Mouse (Mus musculus) neural tube, embryonic 13.5 days (tissue): Measurements from ENCODE around the gene Ankrd17. TPM values are rescaled to one million over a fixed set of nuclear protein-coding genes. Genes with fewer than 3 reads are reported as not detected.
A peak's percentile ranks its signal among the peaks of the same experiment; 100 is the strongest.

ENCODE experiments used
- ATAC-seq: fragments of 200-750 bp; cut with Nextera tagmentation; 2 replicates; pipeline ENCODE4 v1.8.0; 2017; ENCODE audit warnings: low read depth, mild to moderate bottlenecking, moderate TSS enrichment, moderate library complexity
- H3K27ac ChIP-seq: fragments of 300-500 bp; sonication (generic); replicated peaks from 2 replicates; pipeline ENCODE4 v1.5.1; 2015; ENCODE audit warnings: moderate library complexity, mild to moderate bottlenecking, inconsistent platforms
- H3K27me3 ChIP-seq: fragments of 300-500 bp; sonication (generic); 2 replicates; pipeline ENCODE4 v1.6.1; 2015; ENCODE audit warnings: mild to moderate bottlenecking, inconsistent platforms
- H3K36me3 ChIP-seq: fragments of 300-500 bp; sonication (generic); 2 replicates; pipeline ENCODE4 v1.6.1; 2015; ENCODE audit warnings: mild to moderate bottlenecking, inconsistent platforms
- H3K4me1 ChIP-seq: fragments of 300-500 bp; sonication (generic); replicated peaks from 2 replicates; pipeline ENCODE4 v1.6.1; 2015; ENCODE audit warnings: inconsistent platforms
- H3K4me2 ChIP-seq: fragments of 300-500 bp; sonication (generic); 2 replicates; pipeline ENCODE4 v1.6.1; 2015; ENCODE audit warnings: inconsistent platforms, mild to moderate bottlenecking, moderate library complexity
- H3K4me3 ChIP-seq: fragments of 300-500 bp; sonication (generic); 2 replicates; pipeline ENCODE4 v1.5.1; 2015; ENCODE audit warnings: mild to moderate bottlenecking, inconsistent platforms
- H3K9ac ChIP-seq: fragments of 300-500 bp; sonication (generic); 2 replicates; pipeline ENCODE4 v1.6.1; 2015; ENCODE audit warnings: moderate library complexity, mild to moderate bottlenecking, inconsistent platforms
- H3K9me3 ChIP-seq: fragments of 300-500 bp; sonication (generic); 2 replicates; pipeline ENCODE4 v1.6.1; 2016; ENCODE audit warnings: inconsistent platforms
- WGBS: fragments of 180-500 bp; shearing (Covaris S2); methylation state at CpG from one replicate; pipeline ENCODE4 v1.1.7; 2015; 5-methylcytosine and 5-hydroxymethylcytosine counted together
- polyA plus RNA-seq: library from polyadenylated mRNA; unstranded; fragments of >200 nt; fragmentation: Nextera tagmentation; extraction: Ambion mirVana; gene quantifications from 2 replicates; pipeline ENCODE4 v1.2.1, GENCODE M21; 2015

The Ankrd17 gene
- polyA plus RNA-seq, 1 experiment from 2014 or later: 29.3 TPM

DNA sequence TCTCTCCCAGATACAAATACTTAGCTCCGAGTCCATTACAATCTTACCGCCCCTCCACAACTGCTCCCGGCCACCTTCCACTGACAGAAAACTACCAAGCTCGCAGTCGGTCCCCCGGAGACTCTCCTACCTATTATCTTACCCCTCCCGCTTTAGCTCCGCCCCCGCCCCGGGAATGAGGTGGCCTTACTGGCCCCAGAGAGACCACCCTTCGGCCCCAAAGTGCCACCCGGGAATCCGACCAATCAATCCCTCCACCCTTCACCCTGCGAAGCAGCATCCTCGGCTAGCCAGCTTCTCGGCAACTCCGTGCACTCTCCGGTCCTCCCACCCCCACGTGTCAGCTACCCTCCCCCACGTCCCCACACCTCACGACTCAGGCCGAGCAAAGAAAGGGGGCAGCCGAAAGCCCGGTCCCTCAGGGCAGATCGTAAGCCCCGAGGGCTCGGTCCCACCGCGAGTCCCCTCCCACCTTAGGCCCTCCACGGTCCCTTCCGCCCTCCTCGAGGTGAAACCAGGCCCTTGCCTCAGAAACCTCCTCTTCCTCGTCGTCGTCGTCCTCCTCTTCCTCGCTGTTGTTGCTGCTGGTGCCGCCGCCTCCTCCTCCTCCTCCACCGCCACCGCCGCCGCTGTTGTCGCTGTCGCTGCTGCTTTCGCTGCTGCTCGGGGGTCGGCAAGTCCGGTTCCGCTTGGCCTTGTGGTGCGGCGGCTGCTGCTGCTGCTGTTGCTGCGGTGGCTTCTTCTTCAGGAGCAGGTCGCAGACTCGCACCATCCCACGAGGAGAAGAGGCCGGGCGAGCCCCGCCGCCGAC lies 1.0 kb downstream of the Ankrd17 start:
- Histone ChIP-seq H3K27me3 (no peaks in the 10 kb centered on the region), H3K9ac (peak overlapping the region; percentile 97), H3K36me3 (no peaks in the 10 kb centered on the region), H3K4me1 (peaks cover 42% of the 10 kb centered on the region), H3K9me3 (no peaks in the 10 kb centered on the region), H3K4me2 (peak overlapping the region; percentile 84), H3K4me3 (peak overlapping the region; percentile 98), H3K27ac (peak overlapping the region; percentile 99)
- WGBS: under 1% methylated on average over 57 of the region's 61 CpGs
- peak; percentile 49 for ATAC-seq

DNA sequence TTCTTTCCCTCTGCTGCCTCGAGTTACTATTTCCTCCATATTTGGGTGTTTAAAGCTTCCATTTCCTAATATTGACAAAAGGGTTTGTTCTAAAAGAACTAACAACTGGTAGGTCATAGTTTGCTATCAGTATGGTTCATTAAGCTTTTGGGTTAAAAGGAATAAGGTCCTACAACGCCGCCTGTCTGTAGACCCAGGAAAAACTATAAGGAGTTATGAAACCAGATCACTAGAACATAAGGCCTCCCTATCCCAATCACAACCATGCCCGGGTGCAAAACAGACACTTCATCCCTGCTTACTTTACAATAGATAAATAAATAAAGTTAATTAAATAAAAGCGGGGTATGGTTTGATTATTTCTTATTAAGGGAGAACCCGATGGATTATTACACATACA lies 1.9 kb downstream of the Ankrd17 start:
- Histone ChIP-seq H3K4me2 (peak overlapping the region; percentile 84), H3K27ac (no peak overlapping the region), H3K36me3 (0 out of 2 replicates have a peak, but pooled peaks cover 4% of the 10 kb centered on the region), H3K4me1 (peaks cover 42% of the 10 kb centered on the region), H3K9me3 (no peaks in the 10 kb centered on the region), H3K4me3 (peak overlapping the region; percentile 98), H3K9ac (peak overlapping the region; percentile 97), H3K27me3 (no peaks in the 10 kb centered on the region)
- WGBS: 3% methylated on average over 6 of the region's 6 CpGs
- ATAC-seq: no peak

DNA sequence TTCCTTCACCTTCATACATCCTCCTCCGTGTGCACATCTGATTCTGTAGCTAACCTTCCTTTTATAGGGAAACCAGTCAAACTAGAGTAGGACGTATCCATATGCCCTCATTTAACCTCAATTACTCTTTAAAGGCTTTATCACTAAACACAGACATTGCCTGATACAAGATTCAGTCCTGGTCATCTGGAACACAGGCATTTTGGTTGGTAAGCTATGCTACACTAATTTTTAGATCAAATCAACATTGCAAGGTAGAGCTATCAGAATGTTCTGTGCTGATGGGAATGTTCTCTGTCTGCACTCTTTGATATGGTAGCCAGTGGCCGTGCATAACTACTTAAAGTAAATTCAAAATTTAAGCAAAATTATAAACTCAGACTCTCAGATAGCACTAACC lies 10.6 kb downstream of the Ankrd17 start:
- Histone ChIP-seq H3K27me3 (no peaks in the 10 kb centered on the region), H3K27ac (no peak overlapping the region), H3K4me1 (peaks cover 5% of the 10 kb centered on the region; the same call in 1 of the 2 replicates), H3K9me3 (no peaks in the 10 kb centered on the region), H3K4me3 (no peak overlapping the region), H3K4me2 (no peak overlapping the region), H3K9ac (no peak overlapping the region), H3K36me3 (0 out of 2 replicates have a peak, but pooled peaks cover 7% of the 10 kb centered on the region)
- 95% methylated on average over 3 of the region's 3 CpGs for WGBS
- ATAC-seq: no peak

DNA sequence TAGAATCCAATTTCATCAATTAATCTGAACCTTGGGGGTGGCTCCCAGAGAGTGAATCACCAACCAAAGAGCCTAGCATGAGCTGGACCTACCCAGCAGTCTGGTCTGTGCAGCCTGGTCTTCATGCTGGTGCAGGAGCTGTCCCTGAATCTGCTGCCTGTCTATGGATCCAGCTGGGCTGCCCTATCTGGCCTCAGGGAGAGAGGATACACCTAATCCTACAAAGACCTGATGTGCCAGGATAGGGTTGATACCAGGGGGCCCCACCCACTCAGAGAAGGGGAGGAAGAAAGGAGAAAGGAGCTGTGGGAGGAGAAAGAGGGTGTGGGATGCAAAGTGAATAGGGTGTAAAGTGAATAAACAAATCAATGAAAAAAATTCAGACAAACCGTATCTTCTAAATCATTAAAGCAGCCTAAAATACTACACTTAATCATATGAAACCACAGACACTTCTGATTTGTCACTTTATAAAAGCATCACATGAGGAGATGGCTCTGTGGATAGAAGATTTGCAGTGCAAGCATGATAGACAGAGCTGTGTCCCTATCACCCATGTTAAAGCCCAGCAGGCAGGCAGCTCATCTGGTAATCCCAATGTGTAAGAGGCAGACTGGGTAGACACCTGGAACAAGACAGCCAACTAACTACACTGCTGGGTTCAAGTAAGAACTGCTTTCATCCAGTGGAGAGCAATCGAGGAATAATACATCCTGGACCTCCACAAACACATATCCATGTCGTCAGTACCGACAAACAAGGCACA lies 12.6 kb downstream of the Ankrd17 start:
- Histone ChIP-seq H3K4me2 (no peak overlapping the region), H3K27ac (no peak overlapping the region), H3K9ac (no peak overlapping the region), H3K4me1 (peaks cover 5% of the 10 kb centered on the region; the same call in 1 of the 2 replicates), H3K27me3 (no peaks in the 10 kb centered on the region), H3K36me3 (0 out of 2 replicates have a peak, but pooled peaks cover 2% of the 10 kb centered on the region), H3K9me3 (no peaks in the 10 kb centered on the region), H3K4me3 (no peak overlapping the region)
- no peak for ATAC-seq
- 94% methylated on average over 4 of the region's 4 CpGs for WGBS

DNA sequence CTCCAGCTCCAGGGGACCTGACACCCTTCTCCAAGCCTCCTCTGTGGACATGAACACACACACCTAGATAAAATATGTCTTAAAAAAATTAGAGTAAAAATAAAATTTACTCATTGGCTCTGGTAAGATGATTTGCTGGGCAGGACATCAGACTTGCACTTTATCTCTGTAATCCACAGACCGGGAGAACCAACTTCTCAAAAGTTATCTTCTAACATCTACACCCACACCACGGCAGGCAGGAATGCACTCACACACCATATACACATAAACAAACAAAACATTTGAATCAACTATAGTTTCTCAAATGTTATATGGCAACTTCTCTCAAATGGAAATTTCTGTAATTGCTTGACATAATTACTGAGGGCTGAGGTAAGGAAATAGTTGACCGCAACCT lies 19.5 kb downstream of the Ankrd17 start:
- Histone ChIP-seq H3K27ac (no peak overlapping the region), H3K9me3 (no peaks in the 10 kb centered on the region), H3K4me1 (no peaks in the 10 kb centered on the region), H3K4me2 (no peak overlapping the region), H3K4me3 (no peak overlapping the region), H3K27me3 (no peaks in the 10 kb centered on the region), H3K36me3 (no peaks in the 10 kb centered on the region), H3K9ac (no peak overlapping the region)
- WGBS: 99% methylated on average over 3 of the region's 3 CpGs
- no peak for ATAC-seq

DNA sequence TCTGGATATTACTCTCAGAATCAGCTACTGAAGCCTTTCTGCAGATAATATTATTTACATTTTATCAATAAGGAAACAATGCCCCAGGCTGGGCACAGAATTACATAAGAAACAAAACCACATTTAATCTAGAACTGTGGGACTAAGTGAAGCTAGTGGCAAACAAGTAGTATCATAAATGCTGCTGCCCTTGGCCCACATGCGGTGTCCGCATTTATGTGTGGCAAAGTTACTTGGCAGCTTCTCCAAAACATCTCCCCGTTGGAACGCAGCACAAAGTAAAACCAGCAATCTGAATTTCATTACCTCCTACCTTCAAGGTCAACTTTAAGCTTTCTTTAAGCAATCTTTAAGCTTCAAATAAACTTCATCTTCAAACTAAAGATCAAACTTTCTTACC lies 25.5 kb downstream of the Ankrd17 start:
- Histone ChIP-seq H3K9me3 (no peaks in the 10 kb centered on the region), H3K4me1 (peaks cover 24% of the 10 kb centered on the region), H3K27me3 (no peaks in the 10 kb centered on the region), H3K4me3 (no peak overlapping the region), H3K27ac (no peak overlapping the region), H3K9ac (no peak overlapping the region), H3K36me3 (no peaks in the 10 kb centered on the region), H3K4me2 (no peak overlapping the region)
- WGBS: 73% methylated on average over 4 of the region's 4 CpGs
- no peak for ATAC-seq

DNA sequence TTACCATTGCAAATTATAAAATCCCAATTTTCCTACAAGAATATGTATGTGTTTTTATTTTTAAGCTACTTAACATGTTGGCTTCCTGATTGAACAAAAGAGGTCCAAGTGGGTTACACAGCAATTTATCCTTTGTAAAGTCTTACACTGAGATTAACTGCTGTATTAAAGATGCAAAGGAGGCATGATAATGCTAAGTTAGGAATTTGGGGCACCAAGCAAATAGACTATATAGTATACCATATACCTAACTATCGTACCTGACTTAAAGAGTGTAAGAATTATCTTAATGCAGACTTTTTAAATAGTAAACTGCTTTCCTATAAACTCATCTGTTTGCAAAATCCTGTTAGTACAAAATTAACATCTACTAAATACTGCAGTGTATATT lies 26.4 kb downstream of the Ankrd17 start:
- 0 out of 2 replicates have a peak overlapping the region, but pooled peaks have one; percentile 63 for H3K9ac ChIP-seq
- peaks cover 24% of the 10 kb centered on the region for H3K4me1 ChIP-seq
- WGBS: 83% methylated on average over 1 of the region's 1 CpGs
- H3K36me3 ChIP-seq: no peaks in the 10 kb centered on the region
- no peaks in the 10 kb centered on the region for H3K27me3 ChIP-seq
- H3K27ac ChIP-seq: no peak overlapping the region
- H3K4me3 ChIP-seq: peak overlapping the region; percentile 38; the same call in 1 of the 2 replicates
- H3K4me2 ChIP-seq: peak overlapping the region; percentile 55
- H3K9me3 ChIP-seq: no peaks in the 10 kb centered on the region
- ATAC-seq: peak; percentile 62

DNA sequence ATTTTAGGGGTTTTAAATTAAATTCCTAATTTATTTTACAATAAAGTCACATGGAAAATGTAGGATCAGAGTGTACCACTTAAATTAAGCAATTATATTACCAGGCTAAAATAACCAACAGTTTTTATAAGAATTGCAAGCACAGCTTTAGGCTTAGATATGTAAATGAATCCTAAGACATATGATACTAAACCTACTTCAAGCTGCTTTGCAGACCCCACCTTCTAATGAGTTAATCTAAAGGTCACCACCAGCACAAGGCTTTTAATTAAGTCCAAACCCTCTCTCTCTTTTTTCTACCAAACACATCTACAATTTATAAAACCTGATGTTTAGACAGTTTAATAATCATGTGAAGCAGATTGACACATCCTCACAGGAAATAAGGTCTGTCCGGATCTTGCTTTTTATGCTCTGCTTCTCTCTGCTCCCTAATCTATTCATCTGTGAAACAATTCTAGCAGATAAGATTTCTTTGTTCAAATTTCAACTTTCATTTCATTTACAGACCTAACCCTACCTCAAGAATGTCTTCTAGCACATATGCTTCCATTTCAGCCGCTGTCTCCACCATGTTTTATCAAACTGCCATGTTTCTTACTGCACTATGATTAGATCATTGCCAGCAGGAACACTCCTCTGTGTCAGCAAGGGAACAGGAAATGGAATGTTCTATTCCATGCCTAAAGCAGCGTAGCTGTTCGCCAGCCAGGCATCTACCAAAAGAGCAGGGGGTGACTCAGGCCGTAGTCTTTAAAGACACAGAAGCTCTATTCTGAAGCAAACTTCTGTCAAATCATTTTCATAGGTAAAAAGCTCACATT lies 27.0 kb downstream of the Ankrd17 start:
- ATAC-seq: peak; percentile 97
- Histone ChIP-seq H3K27ac (peak overlapping the region; percentile 57; the same call in 1 of the 2 replicates), H3K4me1 (peaks cover 24% of the 10 kb centered on the region), H3K36me3 (no peaks in the 10 kb centered on the region), H3K9ac (peak overlapping the region; percentile 63), H3K27me3 (no peaks in the 10 kb centered on the region), H3K4me3 (peak overlapping the region; percentile 38), H3K9me3 (no peaks in the 10 kb centered on the region), H3K4me2 (peak overlapping the region; percentile 55)
- 19% methylated on average over 5 of the region's 5 CpGs for WGBS

DNA sequence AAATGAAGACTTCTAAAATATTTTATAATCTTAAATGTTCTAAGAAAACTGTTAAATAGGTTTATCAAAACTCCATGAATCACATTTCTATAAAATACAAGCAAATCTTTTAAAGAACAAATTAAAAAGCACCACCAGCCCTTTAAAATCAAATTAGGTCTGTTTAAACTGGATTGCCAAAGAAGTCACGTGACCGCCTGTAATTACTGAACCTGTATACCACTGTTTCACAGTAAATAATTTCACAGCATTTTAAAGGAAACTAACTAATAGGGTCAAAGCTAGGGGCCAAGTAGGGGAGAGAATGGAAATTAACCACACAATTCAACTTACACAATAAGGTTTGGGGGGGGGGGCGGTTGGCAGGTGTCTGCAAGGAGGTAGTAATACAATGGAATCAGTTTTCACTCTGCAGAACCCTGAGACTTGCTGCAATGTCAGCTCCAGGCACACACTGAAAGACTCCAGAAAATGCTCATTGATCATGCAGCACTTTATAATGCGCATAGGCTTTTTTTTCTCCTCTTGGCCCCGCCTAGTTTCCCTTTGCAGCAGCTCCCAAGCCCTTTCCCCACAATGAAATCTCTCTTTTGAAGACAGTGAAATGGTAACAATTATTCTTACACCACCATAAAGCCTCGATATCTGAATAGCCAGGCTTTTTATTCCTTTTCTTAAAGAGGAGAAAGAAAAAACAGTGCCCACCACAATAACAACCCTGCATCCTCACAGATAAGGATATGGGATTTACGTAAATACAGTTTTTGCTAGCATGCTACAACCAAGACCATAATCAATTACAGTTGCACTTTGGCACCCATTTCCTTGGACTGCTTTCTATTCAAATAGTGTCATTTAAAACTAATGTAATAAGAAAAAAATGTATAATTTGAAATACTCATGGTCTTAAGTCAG lies 27.9 kb downstream of the Ankrd17 start:
- no peak for ATAC-seq
- Histone ChIP-seq H3K36me3 (no peaks in the 10 kb centered on the region), H3K4me1 (peaks cover 24% of the 10 kb centered on the region), H3K27me3 (no peaks in the 10 kb centered on the region), H3K4me3 (peak overlapping the region; percentile 25), H3K4me2 (peak overlapping the region; percentile 55), H3K9ac (peak overlapping the region; percentile 54), H3K9me3 (no peaks in the 10 kb centered on the region), H3K27ac (peak overlapping the region; percentile 57)
- 31% methylated on average over 7 of the region's 7 CpGs for WGBS

DNA sequence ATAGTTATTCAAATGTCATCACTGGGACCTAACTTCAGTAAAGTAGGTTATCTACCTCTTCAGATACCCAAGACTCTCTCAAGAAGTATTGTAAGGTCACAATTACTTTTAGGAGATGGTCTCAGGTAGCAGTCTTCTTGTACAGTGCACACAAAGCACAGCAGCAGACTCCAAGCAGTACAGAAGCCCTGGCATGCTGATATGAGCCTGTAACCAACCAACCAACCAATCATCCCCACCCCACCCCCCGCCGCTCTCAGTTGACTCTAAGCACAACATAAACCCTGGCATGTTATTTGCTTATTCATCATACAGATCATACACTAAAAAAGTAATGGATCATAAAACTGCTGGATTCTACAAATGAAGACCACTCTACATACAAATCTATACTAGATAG lies 33.9 kb downstream of the Ankrd17 start:
- Histone ChIP-seq H3K27ac (no peak overlapping the region), H3K9me3 (no peaks in the 10 kb centered on the region), H3K36me3 (no peaks in the 10 kb centered on the region), H3K4me2 (no peak overlapping the region), H3K9ac (no peak overlapping the region), H3K4me3 (no peak overlapping the region), H3K27me3 (no peaks in the 10 kb centered on the region), H3K4me1 (peaks cover 6% of the 10 kb centered on the region; the same call in 1 of the 2 replicates)
- ATAC-seq: no peak
- WGBS: 95% methylated on average over 2 of the region's 2 CpGs

DNA sequence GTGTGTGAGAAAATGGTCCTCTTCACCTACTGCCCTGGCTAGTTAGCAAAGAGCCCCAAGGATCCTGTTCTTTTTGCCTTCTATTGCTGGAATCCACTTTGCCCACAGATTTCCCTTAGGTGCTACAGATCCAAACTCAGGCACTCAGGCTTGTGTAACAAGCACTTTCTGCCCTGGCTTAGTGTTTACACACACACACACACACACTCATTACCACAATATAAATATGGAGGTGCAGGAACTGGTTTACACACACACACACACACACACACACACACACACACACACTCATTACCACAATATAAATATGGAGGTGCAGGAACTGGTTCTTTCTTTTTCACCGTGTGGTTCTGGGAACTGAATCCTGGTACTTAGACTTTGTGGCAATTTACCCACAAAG lies 35.3 kb downstream of the Ankrd17 start:
- no peak for ATAC-seq
- Histone ChIP-seq H3K9me3 (no peaks in the 10 kb centered on the region), H3K27me3 (no peaks in the 10 kb centered on the region), H3K4me3 (no peak overlapping the region), H3K27ac (no peak overlapping the region), H3K4me1 (peaks cover 6% of the 10 kb centered on the region; the same call in 1 of the 2 replicates), H3K9ac (no peak overlapping the region), H3K4me2 (no peak overlapping the region), H3K36me3 (no peaks in the 10 kb centered on the region)
- WGBS: 93% methylated on average over 1 of the region's 1 CpGs
